Comparison of ENCODE assay signal across 9 mouse cellular contexts in genomic region chr1:75693231-75693914, GRCm38 (mm10).
DNase-seq lines count a peak whose midpoint lies in the region; ATAC-seq lines count a peak whose summit lies in the region.
"Had no signal": no experiment of that assay in that cellular context is flagged by ENCODE, and none has a peak within 500 bp of the region (broad histone marks: within the 10 kb centered on the region; RNA-seq: fewer than 3 reads in every experiment).

No protein-coding gene starts in this region.

- 61% methylated on average over 12 of the region's 12 CpGs for WGBS in midbrain, embryonic 11.5 days
- 72% methylated on average over 12 of the region's 12 CpGs for WGBS in midbrain, embryonic 10.5 days
- 23% methylated on average over 12 of the region's 12 CpGs for WGBS in neural tube, embryonic 14.5 days

- no peaks in the 10 kb centered on the region for H3K36me3 ChIP-seq in midbrain, embryonic 11.5 days (ENCODE audit: control insufficient read depth, insufficient read depth, low read length)
- no peaks in the 10 kb centered on the region for H3K36me3 ChIP-seq in midbrain, embryonic 10.5 days
- H3K36me3 ChIP-seq in neural tube, embryonic 14.5 days (ENCODE audit: control insufficient read depth, insufficient read depth, low read length) = no peaks in the 10 kb centered on the region

- H3K9ac ChIP-seq in midbrain, embryonic 11.5 days (ENCODE audit: low read length) = no peak overlapping the region
- no peak overlapping the region for H3K9ac ChIP-seq in neural tube, embryonic 14.5 days (replicated peaks; ENCODE audit: low read depth, low read length)
- H3K9ac ChIP-seq: liver, embryonic 14.5 days had no signal

- DNase-seq in frontal cortex, postnatal 36 days (ENCODE audit: low spot score in 2 of 2) = no peak
- peak; percentile 82 for DNase-seq in midbrain, embryonic 11.5 days (ENCODE audit: low spot score, missing footprints)
- no peak for DNase-seq in midbrain, embryonic 10.5 days (ENCODE audit: low spot score)
- DNase-seq in heart, postnatal 4 days = peak; percentile 25
- DNase-seq in B cell, adult 2 months = no peak

- ATAC-seq in frontal cortex, adult (ENCODE audit: low TSS enrichment) = peak; percentile 41
- no peak for ATAC-seq in midbrain, embryonic 11.5 days (ENCODE audit: low FRiP score)
- ATAC-seq in neural tube, embryonic 14.5 days (ENCODE audit: low read depth) = peak; percentile 69; the same call in 1 of the 2 replicates
- no peak for ATAC-seq in erythroid progenitor cell, adult 5-6 weeks (replicated peaks; ENCODE audit: low FRiP score, poor library complexity, severe bottlenecking)

- no peaks in the 10 kb centered on the region for H3K27me3 ChIP-seq in midbrain, embryonic 11.5 days (ENCODE audit: control insufficient read depth, insufficient read depth, low read length)
- H3K27me3 ChIP-seq in midbrain, embryonic 10.5 days (ENCODE audit: low read depth, poor library complexity, severe bottlenecking) = no peaks in the 10 kb centered on the region
- H3K27me3 ChIP-seq in neural tube, embryonic 14.5 days (ENCODE audit: control insufficient read depth, insufficient read depth, low read length) = no peaks in the 10 kb centered on the region

- H3K27ac ChIP-seq in midbrain, embryonic 11.5 days (ENCODE audit: low read depth, low read length) = no peak overlapping the region
- H3K27ac ChIP-seq in midbrain, embryonic 10.5 days (replicated peaks) = no peak overlapping the region
- no peak overlapping the region for H3K27ac ChIP-seq in neural tube, embryonic 14.5 days (ENCODE audit: low read depth, low read length)
- H3K27ac ChIP-seq: liver, embryonic 14.5 days had no signal

- no peaks in the 10 kb centered on the region for H3K4me1 ChIP-seq in midbrain, embryonic 11.5 days (ENCODE audit: control insufficient read depth, insufficient read depth, low read length)
- peaks cover 9% of the 10 kb centered on the region; the same call in 1 of the 2 replicates for H3K4me1 ChIP-seq in midbrain, embryonic 10.5 days
- no peaks in the 10 kb centered on the region; the same call in 1 of the 2 replicates for H3K4me1 ChIP-seq in neural tube, embryonic 14.5 days (ENCODE audit: control insufficient read depth, insufficient read depth, low read length)

- no peak overlapping the region for H3K4me2 ChIP-seq in midbrain, embryonic 11.5 days
- H3K4me2 ChIP-seq in neural tube, embryonic 14.5 days (ENCODE audit: low read depth, low read length) = no peak overlapping the region

- no peaks in the 10 kb centered on the region for H3K9me3 ChIP-seq in midbrain, embryonic 11.5 days (ENCODE audit: control insufficient read depth, low read length)
- no peaks in the 10 kb centered on the region for H3K9me3 ChIP-seq in midbrain, embryonic 10.5 days (replicated peaks)
- H3K9me3 ChIP-seq in neural tube, embryonic 14.5 days (ENCODE audit: control insufficient read depth, low read length) = no peaks in the 10 kb centered on the region

- no peak overlapping the region for H3K4me3 ChIP-seq in midbrain, embryonic 11.5 days (ENCODE audit: low read depth, low read length)
- no peak overlapping the region for H3K4me3 ChIP-seq in midbrain, embryonic 10.5 days
- H3K4me3 ChIP-seq in neural tube, embryonic 14.5 days (ENCODE audit: low read depth, low read length) = no peak overlapping the region

Comparison
In these comparisons a context has a peak if more than half of its experiments do, and no peak if none do; other contexts are left out.
1. DNase-seq: peak in midbrain, embryonic 11.5 days (single experiment) and heart, postnatal 4 days (single experiment); none in frontal cortex, postnatal 36 days (0 of 2), midbrain, embryonic 10.5 days (single experiment) and B cell, adult 2 months (0 of 2).
2. ATAC-seq: peak in frontal cortex, adult (single experiment) and neural tube, embryonic 14.5 days (single experiment); none in midbrain, embryonic 11.5 days (single experiment) and erythroid progenitor cell, adult 5-6 weeks (single experiment).